Mouse (Mus musculus) lung, postnatal 0 days (tissue): Measurements from ENCODE around the gene BC048679.
"Not testable (repeated sequence)": the region's sequence is repeated elsewhere in the genome, so short reads cannot be mapped to it uniquely, and the experiment has no call there.

ENCODE experiments used
- CTCF ChIP-seq: IDR thresholded peaks from 2 replicates; pipeline ENCODE4 v1.5.1; 2016; ENCODE audit warnings: antibody characterized with exemption, mild to moderate bottlenecking
- EP300 ChIP-seq: IDR thresholded peaks from 2 replicates; pipeline ENCODE4 v1.6.1; 2016; ENCODE audit warnings: antibody characterized with exemption, mild to moderate bottlenecking, control low read depth

- peak; percentile 2; the same call in 1 of the 2 replicates for TF ChIP-seq CTCF
- TF ChIP-seq EP300: not testable (repeated sequence)
Observed at GRCm38 (mm10) chr7:81478261-81478660, 19.8 kb downstream of the BC048679 start.
